Mouse (Mus musculus): ENCODE measurements around the gene Fam205a1.

GRCm38 (mm10) chr4:42888806-42889205, 35.1 kb upstream of the Fam205a1 start:
- no peak for TF ChIP-seq CTCF (IDR thresholded peaks at IDR 0.05; ENCODE audit: extremely low read depth, insufficient read depth, low read length)
- TF ChIP-seq POLR2A (IDR thresholded peaks at IDR 0.05; ENCODE audit: extremely low read depth, insufficient read depth, low read length), result no peak
